Mouse (Mus musculus) olfactory bulb, adult 2 months (tissue): ENCODE data around the gene Cenpa. TPM values are rescaled to one million over a fixed set of nuclear protein-coding genes. Genes with fewer than 3 reads are reported as not detected.
A peak's percentile ranks its signal among the peaks of the same experiment; 100 is the strongest.

ENCODE experiments used
- H3K27ac ChIP-seq: fragments of 200-500 bp; 2 replicates; pipeline ENCODE4 v1.5.1; 2012; ENCODE audit warnings: low read depth, low read length; ENCODE audit not compliant: insufficient read depth
- H3K4me1 ChIP-seq: fragments of 200-500 bp; 2 replicates; pipeline ENCODE4 v1.6.1; 2012; ENCODE audit warnings: low read length; ENCODE audit not compliant: control insufficient read depth, insufficient read depth
- H3K4me3 ChIP-seq: fragments of 200-500 bp; 2 replicates; pipeline ENCODE4 v1.5.1; 2012; ENCODE audit warnings: mild to moderate bottlenecking, low read depth, low read length, moderate library complexity; ENCODE audit not compliant: insufficient read depth
- CTCF ChIP-seq: fragments of 200-500 bp; IDR thresholded peaks from 2 replicates; pipeline ENCODE4 v1.5.1; 2012; ENCODE audit warnings: low read depth, mild to moderate bottlenecking, low read length, moderate library complexity; ENCODE audit not compliant: insufficient read depth
- POLR2A ChIP-seq: fragments of 200-500 bp; IDR thresholded peaks from 2 replicates; pipeline ENCODE4 v1.6.1; 2012; ENCODE audit warnings: mild to moderate bottlenecking, low read depth, low read length, moderate library complexity; ENCODE audit not compliant: insufficient read depth
- WGBS: fragments of 180-500 bp; shearing (Covaris S2); methylation state at CpG from one replicate; pipeline ENCODE4 v1.1.7; 2018; 5-methylcytosine and 5-hydroxymethylcytosine counted together
- polyA plus RNA-seq: library from polyadenylated mRNA; stranded (reverse); fragments of >200 nt; gene quantifications from 2 replicates; pipeline ENCODE4 v1.2.4, GENCODE M21; 2012; ENCODE audit warnings: low replicate concordance; ENCODE audit not compliant: missing spikeins, insufficient read depth, insufficient read length

Cenpa gene
- polyA plus RNA-seq, 1 experiment, result not detected

DNA sequence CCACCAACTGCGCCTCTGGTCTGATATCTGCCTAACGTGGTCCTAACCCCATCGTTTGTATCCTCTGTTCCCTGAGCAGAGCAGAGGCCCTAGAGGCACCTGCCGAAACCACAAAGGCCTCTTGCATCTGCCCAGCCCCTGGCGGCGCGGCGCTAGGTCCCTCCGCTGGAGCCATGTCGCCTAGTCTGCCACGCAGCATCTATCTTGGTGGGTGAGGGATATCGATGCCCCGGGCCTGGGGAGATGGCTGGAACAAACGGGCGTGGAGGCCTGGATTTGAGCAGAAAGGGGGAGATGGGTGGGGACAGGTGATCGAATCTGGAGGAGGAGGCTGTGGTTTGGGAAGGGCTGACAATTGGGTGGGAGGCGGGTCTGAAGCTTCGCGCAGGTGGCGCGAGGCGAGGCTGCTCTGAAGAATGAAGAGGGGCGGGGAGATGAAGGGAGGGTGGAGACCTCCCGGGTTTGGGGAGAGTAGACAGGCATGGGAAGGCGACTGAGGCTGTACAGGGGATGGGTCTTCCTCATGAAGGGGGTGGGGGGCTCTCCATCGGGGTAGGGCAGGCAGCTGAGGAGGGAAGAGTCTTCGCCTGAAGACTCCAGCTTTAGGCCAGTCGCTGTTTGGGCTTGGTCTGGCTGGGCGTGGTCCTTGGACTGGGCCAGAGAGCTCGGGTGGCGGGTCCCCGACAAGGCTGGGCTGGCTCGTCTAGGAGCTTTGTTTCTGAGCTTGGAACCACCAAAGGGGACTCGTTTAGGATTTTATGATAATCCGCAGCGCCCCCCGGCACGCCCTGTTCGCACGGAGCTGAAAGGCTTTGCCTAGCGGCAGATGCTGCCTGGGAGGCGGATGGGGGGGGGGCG is 46.1 kb downstream of the Cenpa start:
- 1% methylated on average over 43 of the region's 43 CpGs for WGBS
- no peak for TF ChIP-seq POLR2A
- no peak for TF ChIP-seq CTCF
- Histone ChIP-seq H3K27ac (peak overlapping the region; percentile 42), H3K4me3 (peak overlapping the region; percentile 67), H3K4me1 (peaks cover 22% of the 10 kb centered on the region)

DNA sequence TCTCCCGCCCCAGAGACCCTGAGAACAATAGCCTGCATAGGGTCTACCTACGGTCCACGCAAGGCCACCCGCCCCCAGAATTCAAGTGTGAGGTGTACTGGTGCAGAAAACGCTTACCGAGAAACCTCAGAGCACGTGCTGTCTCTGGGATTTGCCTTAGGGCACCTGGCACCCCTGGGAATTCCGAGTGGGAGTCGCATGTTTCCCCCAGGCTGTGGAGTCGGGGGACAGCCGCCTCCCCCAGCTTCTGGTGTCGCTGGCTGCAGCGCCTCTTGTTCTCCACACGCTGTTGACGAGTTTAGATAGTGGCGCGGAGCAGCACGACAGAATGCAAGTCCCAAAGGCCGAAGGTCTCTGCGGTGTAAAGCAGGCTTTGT is 46.7 kb downstream of the Cenpa start:
- H3K4me3 ChIP-seq, result peak overlapping the region; percentile 67
- H3K27ac ChIP-seq, result peak overlapping the region; percentile 3; the same call in 1 of the 2 replicates
- H3K4me1 ChIP-seq, result peaks cover 22% of the 10 kb centered on the region
- 0 out of 2 replicates have a peak, but pooled peaks have one; percentile 26 for TF ChIP-seq POLR2A
- TF ChIP-seq CTCF, result no peak
- WGBS, result under 1% methylated on average over 20 of the region's 20 CpGs

DNA sequence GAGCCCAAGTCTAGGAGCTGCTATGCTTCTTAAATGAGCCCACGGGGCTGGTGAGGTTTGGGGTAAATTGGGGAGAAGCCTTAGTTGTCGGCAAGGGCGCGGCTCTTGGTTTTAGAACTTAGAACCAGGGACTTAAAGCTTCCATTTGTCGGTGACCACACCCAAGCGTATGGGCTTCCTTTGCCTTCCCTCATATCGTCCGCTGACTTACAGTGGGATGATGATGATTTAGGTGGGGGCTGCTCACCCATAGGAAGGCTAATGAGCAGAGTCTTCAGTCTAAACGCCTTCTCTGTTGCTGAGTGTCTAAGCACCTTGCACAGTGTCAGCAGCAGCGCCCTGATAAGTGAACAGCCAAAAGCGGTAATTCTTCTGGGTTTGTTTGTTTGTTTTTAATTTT is 47.1 kb downstream of the Cenpa start:
- WGBS, result 15% methylated on average over 11 of the region's 11 CpGs
- TF ChIP-seq CTCF, result no peak
- no peak for TF ChIP-seq POLR2A
- no peak overlapping the region for H3K27ac ChIP-seq
- peak overlapping the region; percentile 67 for H3K4me3 ChIP-seq
- peaks cover 22% of the 10 kb centered on the region for H3K4me1 ChIP-seq

GRCm38 (mm10) chr5:30716311-30716710 is 49.7 kb downstream of the Cenpa start:
- no peak overlapping the region for H3K4me3 ChIP-seq
- TF ChIP-seq CTCF, result no peak
- H3K4me1 ChIP-seq, result peaks cover 15% of the 10 kb centered on the region; the same call in 1 of the 2 replicates
- no peak overlapping the region for H3K27ac ChIP-seq
- 88% methylated on average over 2 of the region's 2 CpGs for WGBS

DNA sequence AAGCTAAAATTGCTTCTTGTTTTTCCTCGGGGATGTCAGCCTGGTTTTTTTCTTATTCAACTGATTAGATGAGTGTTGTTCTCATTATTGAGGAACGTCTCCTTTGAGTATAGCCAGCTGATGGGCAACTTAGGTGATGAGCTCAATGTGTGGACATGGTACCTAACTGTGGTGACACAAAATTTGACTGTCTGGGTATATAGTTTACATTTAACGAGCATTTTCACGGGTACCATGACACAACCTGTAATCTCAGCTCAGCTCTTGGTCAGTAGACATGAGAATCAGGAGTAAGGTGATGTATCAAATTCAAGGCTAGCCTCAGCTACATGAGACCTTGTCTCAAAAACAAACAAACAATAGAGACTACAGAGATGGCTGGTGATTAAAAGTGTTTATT is 50.9 kb downstream of the Cenpa start:
- Histone ChIP-seq H3K27ac (no peak overlapping the region), H3K4me3 (no peak overlapping the region), H3K4me1 (peaks cover 20% of the 10 kb centered on the region; the same call in 1 of the 2 replicates)
- TF ChIP-seq CTCF, result no peak
- no peak for TF ChIP-seq POLR2A
- WGBS, result 70% methylated on average over 4 of the region's 4 CpGs

- no peak for TF ChIP-seq CTCF
- no peak for TF ChIP-seq POLR2A
- Histone ChIP-seq H3K27ac (no peak overlapping the region), H3K4me3 (no peak overlapping the region), H3K4me1 (peaks cover 20% of the 10 kb centered on the region; the same call in 1 of the 2 replicates)
- WGBS, result 54% methylated on average over 10 of the region's 10 CpGs
Observed at GRCm38 (mm10) chr5:30717991-30718703, 51.6 kb downstream of the Cenpa start.

GRCm38 (mm10) chr5:30721935-30722334 is 55.4 kb downstream of the Cenpa start:
- H3K4me1 ChIP-seq, result peaks cover 15% of the 10 kb centered on the region; the same call in 1 of the 2 replicates
- TF ChIP-seq CTCF (no peak), POLR2A (no peak)
- 64% methylated on average over 8 of the region's 8 CpGs for WGBS
- H3K27ac ChIP-seq, result no peak overlapping the region
- H3K4me3 ChIP-seq, result no peak overlapping the region

Other genes starting within 250 kb of the Cenpa start
- not detected in 2 replicates for gene Otof, start 204.8 kb upstream of the Cenpa start, polyA plus RNA-seq
- not detected in 2 replicates for gene 1700001C02Rik, start 200.7 kb upstream of the Cenpa start, polyA plus RNA-seq
- gene Cib4, start 120.9 kb upstream of the Cenpa start, polyA plus RNA-seq, result not detected in 2 replicates
- gene Kcnk3, start 78.6 kb upstream of the Cenpa start, polyA plus RNA-seq, result not detected in 2 replicates
- gene Slc35f6, start 18.8 kb upstream of the Cenpa start, polyA plus RNA-seq, result not detected in 2 replicates
- gene Dpysl5, start 44.8 kb downstream of the Cenpa start, polyA plus RNA-seq, result not detected in 2 replicates
- gene Mapre3, start 147.9 kb downstream of the Cenpa start, polyA plus RNA-seq, result not detected in 2 replicates
- gene Tmem214, start 201.2 kb downstream of the Cenpa start, polyA plus RNA-seq, result not detected in 2 replicates
- not detected in 2 replicates for gene Agbl5, start 221.9 kb downstream of the Cenpa start, polyA plus RNA-seq
- gene Ost4, start 241.0 kb downstream of the Cenpa start, polyA plus RNA-seq, result not detected in 2 replicates
- not detected in 2 replicates for gene Emilin1, start 246.6 kb downstream of the Cenpa start, polyA plus RNA-seq